Mouse (Mus musculus) liver, embryonic 14.5 days (tissue): ENCODE results near the gene Pde4d.

Source experiments
- CTCF ChIP-seq: IDR thresholded peaks from 2 replicates; pipeline ENCODE4 v1.5.1; 2016; ENCODE audit warnings: antibody characterized with exemption, low read depth, control low read depth
- EP300 ChIP-seq: IDR thresholded peaks from 2 replicates; pipeline ENCODE4 v1.6.1; 2016; ENCODE audit warnings: antibody characterized with exemption, low read depth

GRCm38 (mm10) chr13:109068258-109069219, 618.8 kb downstream of the Pde4d start:
- TF ChIP-seq CTCF (no peak), EP300 (no peak)
